Mouse (Mus musculus) olfactory bulb, adult 2 months (tissue): ENCODE data around the gene Babam2.

ENCODE experiments used
- CTCF ChIP-seq: fragments of 200-500 bp; IDR thresholded peaks from 2 replicates; pipeline ENCODE4 v1.5.1; 2012; ENCODE audit warnings: low read depth, mild to moderate bottlenecking, low read length, moderate library complexity; ENCODE audit not compliant: insufficient read depth
- POLR2A ChIP-seq: fragments of 200-500 bp; IDR thresholded peaks from 2 replicates; pipeline ENCODE4 v1.6.1; 2012; ENCODE audit warnings: mild to moderate bottlenecking, low read depth, low read length, moderate library complexity; ENCODE audit not compliant: insufficient read depth

GRCm38 (mm10) chr5:32036896-32037295 is 339.4 kb downstream of the Babam2 start:
- TF ChIP-seq CTCF (no peak), POLR2A (no peak)
